Mouse (Mus musculus): ENCODE measurements around the gene Top1. TPM values are rescaled to one million over a fixed set of nuclear protein-coding genes. Genes with fewer than 3 reads are reported as not detected.

Gene Top1
- total and polyA plus RNA-seq, 2 experiments, result 6.2 to 26.1 TPM

DNA sequence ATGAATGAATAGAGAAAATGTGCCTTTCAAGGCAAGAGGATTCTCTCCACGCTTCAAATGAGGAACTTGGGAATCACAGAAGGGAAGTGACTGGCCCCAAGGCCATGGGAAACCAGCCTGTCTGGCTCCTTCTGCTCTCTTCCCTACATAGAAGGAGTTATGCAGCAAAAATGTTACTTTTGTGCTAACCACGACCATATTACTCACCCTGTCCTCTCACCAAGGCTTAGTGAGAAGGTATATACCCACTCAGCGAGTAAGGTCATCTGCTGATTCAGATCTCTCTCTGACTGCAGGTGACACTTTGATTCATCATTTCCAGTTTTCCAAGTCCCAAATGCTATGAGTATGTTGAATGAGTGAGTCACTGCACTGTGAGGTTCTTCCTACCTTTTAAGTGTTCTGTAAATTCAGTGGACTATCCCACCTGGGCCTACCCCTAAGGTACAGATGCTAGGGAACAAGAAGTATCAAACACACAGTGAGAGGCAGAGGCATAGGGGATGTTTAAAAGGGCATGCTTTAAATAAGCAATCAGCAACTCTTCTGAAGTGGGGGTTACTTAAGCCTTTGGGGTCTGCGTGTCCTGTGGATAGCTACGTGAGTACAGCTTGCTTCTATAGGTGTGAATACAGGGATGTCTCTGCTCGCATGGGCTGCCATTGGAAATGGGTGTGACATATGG is 25.3 kb upstream of the Top1 start:
- 80% methylated on average over 6 of the region's 6 CpGs for WGBS
- no peak overlapping the region for H3K9ac ChIP-seq (ENCODE audit: low read depth, low read length)
- H3K27ac ChIP-seq (replicated peaks; ENCODE audit: insufficient read depth, low read depth, low read length), result 0 out of 2 replicates have a peak overlapping the region, but pooled peaks have one; percentile 2
- no peak for TF ChIP-seq POLR2A (IDR thresholded peaks at IDR 0.05; ENCODE audit: extremely low read depth, insufficient read depth, low read length)
- no peak for TF ChIP-seq CTCF (IDR thresholded peaks at IDR 0.05; ENCODE audit: low read depth, low read length)
- no peaks in the 10 kb centered on the region for H3K79me2 ChIP-seq (ENCODE audit: control insufficient read depth, insufficient read depth, low read length)
- no peak overlapping the region for H3K4me3 ChIP-seq (ENCODE audit: insufficient read depth, low read depth, low read length)
- peak; percentile 37 for DNase-seq (ENCODE audit: extremely low read depth, low read depth, low spot score)
- H3K27me3 ChIP-seq (ENCODE audit: control insufficient read depth, insufficient read depth, low read length), result no peaks in the 10 kb centered on the region
- H3K36me3 ChIP-seq (ENCODE audit: control insufficient read depth, insufficient read depth, low read length), result no peaks in the 10 kb centered on the region
- peaks cover 6% of the 10 kb centered on the region for H3K4me1 ChIP-seq (ENCODE audit: control insufficient read depth, insufficient read depth, low read length)

DNA sequence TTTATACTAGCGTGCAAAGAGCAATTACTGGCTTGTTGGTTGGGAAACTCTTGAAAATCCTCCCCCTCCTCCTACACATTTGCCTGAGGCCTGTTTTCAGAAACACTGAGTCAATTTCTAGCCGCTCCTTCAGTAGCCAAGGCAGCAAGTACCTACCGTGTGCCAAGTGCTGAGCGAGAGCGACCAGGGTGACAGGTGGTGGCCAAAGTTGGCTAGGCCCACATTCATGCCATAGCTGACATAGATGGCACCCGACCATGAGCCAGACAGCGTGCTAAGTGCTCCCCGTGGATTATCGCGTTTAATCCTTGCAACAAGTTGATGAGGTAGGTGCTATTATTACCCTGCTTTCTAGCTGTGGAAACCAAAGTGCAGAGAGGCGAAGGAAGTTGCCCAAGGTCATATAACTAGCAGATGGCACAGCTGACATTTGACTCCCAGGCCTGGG is 24.7 kb upstream of the Top1 start:
- Histone ChIP-seq H3K9ac (ENCODE audit: low read depth, low read length) (no peak overlapping the region), H3K4me3 (ENCODE audit: insufficient read depth, low read depth, low read length) (no peak overlapping the region), H3K27ac (replicated peaks; ENCODE audit: insufficient read depth, low read depth, low read length) (peak overlapping the region; percentile 84), H3K27me3 (ENCODE audit: control insufficient read depth, insufficient read depth, low read length) (no peaks in the 10 kb centered on the region), H3K79me2 (ENCODE audit: control insufficient read depth, insufficient read depth, low read length) (no peaks in the 10 kb centered on the region), H3K4me1 (ENCODE audit: control insufficient read depth, insufficient read depth, low read length) (peaks cover 6% of the 10 kb centered on the region), H3K36me3 (ENCODE audit: control insufficient read depth, insufficient read depth, low read length) (no peaks in the 10 kb centered on the region)
- WGBS, result 80% methylated on average over 11 of the region's 11 CpGs
- no peak for DNase-seq (ENCODE audit: extremely low read depth, low read depth, low spot score)
- no peak for TF ChIP-seq CTCF (IDR thresholded peaks at IDR 0.05; ENCODE audit: low read depth, low read length)
- no peak for TF ChIP-seq POLR2A (IDR thresholded peaks at IDR 0.05; ENCODE audit: extremely low read depth, insufficient read depth, low read length)

DNA sequence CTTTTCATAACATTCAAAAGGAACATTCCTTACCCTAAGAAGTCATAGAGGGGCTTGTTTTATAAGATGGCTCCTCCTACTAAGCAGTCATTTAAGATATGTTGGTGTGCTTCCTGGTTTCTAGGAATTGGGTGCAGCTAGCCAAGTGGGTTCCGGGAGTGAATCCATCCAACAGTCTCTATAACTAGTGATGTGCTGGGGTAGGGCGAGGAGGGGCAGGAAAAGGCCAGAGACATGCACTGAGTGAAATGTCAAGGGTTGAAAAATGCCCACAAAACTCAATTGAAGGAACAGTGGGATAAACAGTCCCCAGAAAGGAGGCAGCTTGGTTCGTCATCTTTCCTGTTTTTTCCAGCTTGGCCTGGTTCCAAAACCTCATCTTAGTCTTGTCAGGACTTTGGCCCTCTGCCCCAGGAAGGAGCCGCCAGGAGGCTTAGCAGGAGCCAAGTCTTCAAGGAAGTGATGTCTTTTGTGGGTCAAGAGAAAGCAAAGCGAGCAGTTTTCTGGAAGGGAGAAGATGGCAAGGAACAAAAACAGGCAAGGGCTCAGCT is 24.0 kb upstream of the Top1 start:
- Histone ChIP-seq H3K9ac (ENCODE audit: low read depth, low read length) (no peak overlapping the region), H3K4me1 (ENCODE audit: control insufficient read depth, insufficient read depth, low read length) (peaks cover 6% of the 10 kb centered on the region), H3K27me3 (ENCODE audit: control insufficient read depth, insufficient read depth, low read length) (no peaks in the 10 kb centered on the region), H3K27ac (replicated peaks; ENCODE audit: insufficient read depth, low read depth, low read length) (peak overlapping the region; percentile 84), H3K79me2 (ENCODE audit: control insufficient read depth, insufficient read depth, low read length) (no peaks in the 10 kb centered on the region), H3K4me3 (ENCODE audit: insufficient read depth, low read depth, low read length) (no peak overlapping the region), H3K36me3 (ENCODE audit: control insufficient read depth, insufficient read depth, low read length) (no peaks in the 10 kb centered on the region)
- 68% methylated on average over 5 of the region's 5 CpGs for WGBS
- DNase-seq (ENCODE audit: extremely low read depth, low read depth, low spot score), result peak; percentile 58
- TF ChIP-seq POLR2A (IDR thresholded peaks at IDR 0.05; ENCODE audit: extremely low read depth, insufficient read depth, low read length) (no peak), CTCF (IDR thresholded peaks at IDR 0.05; ENCODE audit: low read depth, low read length) (no peak)

DNA sequence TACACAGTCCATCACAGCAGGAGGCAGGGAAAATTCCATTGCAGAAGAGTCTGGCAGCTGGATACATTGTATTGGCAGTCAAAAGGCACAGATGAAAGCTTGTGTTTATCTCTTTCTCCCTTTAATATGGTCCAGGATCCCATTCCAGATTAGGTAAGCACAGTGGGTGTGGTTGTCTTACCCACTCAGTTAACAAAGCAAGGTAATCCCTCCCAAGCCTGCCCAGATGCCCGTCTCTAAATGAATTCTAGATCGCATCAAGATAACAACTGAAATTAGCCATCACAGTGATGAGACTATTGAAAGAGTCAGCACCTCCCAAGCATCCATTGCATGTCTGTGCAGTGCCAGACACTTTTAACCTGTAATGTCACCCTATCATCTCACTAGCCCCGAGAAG is 23.0 kb upstream of the Top1 start:
- Histone ChIP-seq H3K27ac (replicated peaks; ENCODE audit: insufficient read depth, low read depth, low read length) (no peak overlapping the region), H3K79me2 (ENCODE audit: control insufficient read depth, insufficient read depth, low read length) (no peaks in the 10 kb centered on the region), H3K36me3 (ENCODE audit: control insufficient read depth, insufficient read depth, low read length) (no peaks in the 10 kb centered on the region), H3K4me1 (ENCODE audit: control insufficient read depth, insufficient read depth, low read length) (peaks cover 6% of the 10 kb centered on the region), H3K4me3 (ENCODE audit: insufficient read depth, low read depth, low read length) (no peak overlapping the region), H3K27me3 (ENCODE audit: control insufficient read depth, insufficient read depth, low read length) (no peaks in the 10 kb centered on the region), H3K9ac (ENCODE audit: low read depth, low read length) (no peak overlapping the region)
- 88% methylated on average over 3 of the region's 3 CpGs for WGBS
- TF ChIP-seq CTCF (IDR thresholded peaks at IDR 0.05; ENCODE audit: low read depth, low read length) (no peak), POLR2A (IDR thresholded peaks at IDR 0.05; ENCODE audit: extremely low read depth, insufficient read depth, low read length) (no peak)
- no peak for DNase-seq (ENCODE audit: extremely low read depth, low read depth, low spot score)

DNA sequence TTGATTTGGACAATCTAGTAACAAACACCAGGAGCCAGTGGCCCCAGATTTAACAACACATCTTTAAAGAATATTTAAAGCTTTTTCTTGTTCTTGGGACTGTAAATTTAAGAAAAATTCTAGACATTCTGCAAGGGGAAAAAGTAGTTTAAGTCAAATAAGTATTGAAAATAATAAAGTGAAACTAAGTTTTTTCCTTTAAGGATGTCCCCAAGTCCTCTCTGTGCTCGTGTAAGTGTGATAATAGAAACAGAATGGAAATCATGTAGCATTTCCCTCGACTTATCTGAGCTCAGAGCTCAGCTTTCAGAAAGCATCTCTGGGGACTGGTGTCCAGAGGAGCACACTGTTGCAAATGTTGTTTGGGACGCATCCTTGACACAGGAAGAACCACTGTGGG is 21.9 kb upstream of the Top1 start:
- TF ChIP-seq POLR2A (IDR thresholded peaks at IDR 0.05; ENCODE audit: extremely low read depth, insufficient read depth, low read length) (no peak), CTCF (IDR thresholded peaks at IDR 0.05; ENCODE audit: low read depth, low read length) (no peak)
- 68% methylated on average over 3 of the region's 3 CpGs for WGBS
- Histone ChIP-seq H3K27ac (replicated peaks; ENCODE audit: insufficient read depth, low read depth, low read length) (no peak overlapping the region), H3K27me3 (ENCODE audit: control insufficient read depth, insufficient read depth, low read length) (no peaks in the 10 kb centered on the region), H3K4me1 (ENCODE audit: control insufficient read depth, insufficient read depth, low read length) (peaks cover 6% of the 10 kb centered on the region), H3K4me3 (ENCODE audit: insufficient read depth, low read depth, low read length) (no peak overlapping the region), H3K36me3 (ENCODE audit: control insufficient read depth, insufficient read depth, low read length) (no peaks in the 10 kb centered on the region), H3K9ac (ENCODE audit: low read depth, low read length) (no peak overlapping the region), H3K79me2 (ENCODE audit: control insufficient read depth, insufficient read depth, low read length) (no peaks in the 10 kb centered on the region)
- no peak for DNase-seq (ENCODE audit: extremely low read depth, low read depth, low spot score)

All from liver, adult 2 months (tissue).